Mouse (Mus musculus) intestine, postnatal 0 days (tissue): ENCODE results near the gene Marveld3. TPM values are rescaled to one million over a fixed set of nuclear protein-coding genes. Genes with fewer than 3 reads are reported as not detected.

Experiments used
- ATAC-seq: fragments of 200-750 bp; cut with Nextera tagmentation; 2 replicates; pipeline ENCODE4 v1.8.0; 2017; ENCODE audit warnings: mild to moderate bottlenecking, moderate TSS enrichment, moderate library complexity
- H3K27ac ChIP-seq: fragments of 300-500 bp; sonication (generic); 2 replicates; pipeline ENCODE4 v1.5.1; 2014; ENCODE audit warnings: mild to moderate bottlenecking, low read depth, low read length, moderate library complexity
- H3K27me3 ChIP-seq: fragments of 300-500 bp; sonication (generic); replicated peaks from 2 replicates; pipeline ENCODE4 v1.6.1; 2014; ENCODE audit warnings: low read length, mixed read lengths; ENCODE audit not compliant: control insufficient read depth, insufficient read depth
- H3K36me3 ChIP-seq: fragments of 300-500 bp; sonication (generic); 2 replicates; pipeline ENCODE4 v1.6.1; 2014; ENCODE audit warnings: mild to moderate bottlenecking, moderate library complexity; ENCODE audit not compliant: control insufficient read depth, insufficient read depth
- H3K4me1 ChIP-seq: fragments of 300-500 bp; sonication (generic); replicated peaks from 2 replicates; pipeline ENCODE4 v1.6.1; 2014; ENCODE audit warnings: antibody characterized with exemption, low read length, mixed read lengths; ENCODE audit not compliant: control insufficient read depth, insufficient read depth
- H3K4me2 ChIP-seq: fragments of 300-500 bp; sonication (generic); replicated peaks from 2 replicates; pipeline ENCODE4 v1.6.1; 2014; ENCODE audit warnings: low read depth, mild to moderate bottlenecking, moderate library complexity
- H3K4me3 ChIP-seq: fragments of 300-500 bp; sonication (generic); 2 replicates; pipeline ENCODE4 v1.5.1; 2014; ENCODE audit warnings: low read depth, low read length
- H3K9ac ChIP-seq: fragments of 300-500 bp; sonication (generic); 2 replicates; pipeline ENCODE4 v1.6.1; 2014; ENCODE audit warnings: mild to moderate bottlenecking, low read depth, low read length
- H3K9me3 ChIP-seq: fragments of 300-500 bp; sonication (generic); 2 replicates; pipeline ENCODE4 v1.6.1; 2016; ENCODE audit warnings: mixed run types; ENCODE audit not compliant: control insufficient read depth
- CTCF ChIP-seq: sonication (generic); IDR thresholded peaks from 2 replicates; pipeline ENCODE4 v1.5.1; 2016; ENCODE audit warnings: low read depth, mild to moderate bottlenecking, control low read depth, antibody characterized with exemption, moderate library complexity
- WGBS: fragments of 180-500 bp; shearing (Covaris S2); extraction: QIAGEN DNeasy Blood & Tissue Kit; methylation state at CpG from one replicate; pipeline ENCODE4 v1.1.7; 2014; 5-methylcytosine and 5-hydroxymethylcytosine counted together
- polyA plus RNA-seq: library from polyadenylated mRNA; unstranded; fragments of >200 nt; fragmentation: Nextera tagmentation; extraction: Ambion mirVana; gene quantifications from 2 replicates; pipeline ENCODE4 v1.2.1, GENCODE M21; 2015

The Marveld3 gene
- polyA plus RNA-seq, 1 experiment from 2014 or later, result 25.0 TPM

DNA sequence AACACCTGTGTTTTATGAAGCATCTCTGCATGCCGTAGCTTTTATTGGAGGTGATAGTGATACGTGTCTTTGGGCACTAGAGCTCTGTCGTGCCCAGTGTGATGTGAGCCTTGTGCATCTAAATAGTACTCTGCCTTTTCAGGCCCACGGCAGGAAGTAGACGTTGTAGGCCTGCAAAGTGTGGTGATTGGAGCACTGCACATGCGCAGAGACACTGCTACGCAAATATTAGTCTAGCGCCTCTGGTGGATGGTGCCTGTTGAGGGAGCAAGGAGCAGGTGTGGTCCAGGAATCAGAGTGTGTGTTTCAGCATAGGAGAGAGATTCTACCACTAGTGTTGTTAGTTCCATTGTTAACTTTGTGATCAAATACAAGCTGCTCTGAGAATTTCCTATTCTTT lies 27.1 kb upstream of the Marveld3 start:
- ATAC-seq, result no peak
- Histone ChIP-seq H3K4me1 (no peaks in the 10 kb centered on the region), H3K9me3 (no peaks in the 10 kb centered on the region), H3K9ac (no peak overlapping the region), H3K27ac (no peak overlapping the region), H3K4me3 (no peak overlapping the region), H3K27me3 (0 out of 2 replicates have a peak, but pooled peaks cover 5% of the 10 kb centered on the region), H3K36me3 (no peaks in the 10 kb centered on the region), H3K4me2 (no peak overlapping the region)
- peak; percentile 25; the same call in 1 of the 2 replicates for TF ChIP-seq CTCF
- WGBS, result 89% methylated on average over 8 of the region's 8 CpGs

- WGBS, result 72% methylated on average over 7 of the region's 7 CpGs
These were observed 25.8 kb upstream of the Marveld3 start for GRCm38 (mm10) chr8:109987776-109988175.

GRCm38 (mm10) chr8:109986384-109986783 lies 24.4 kb upstream of the Marveld3 start:
- no peak for ATAC-seq
- 61% methylated on average over 7 of the region's 7 CpGs for WGBS

More at GRCm38 (mm10) chr8:109987776-109988175, 25.8 kb upstream of the Marveld3 start:
- H3K4me1 ChIP-seq, result no peaks in the 10 kb centered on the region
- H3K36me3 ChIP-seq, result no peaks in the 10 kb centered on the region
- 0 out of 2 replicates have a peak, but pooled peaks cover 5% of the 10 kb centered on the region for H3K27me3 ChIP-seq
- ATAC-seq, result no peak
- H3K4me3 ChIP-seq, result no peak overlapping the region
- no peak overlapping the region for H3K27ac ChIP-seq
- no peak overlapping the region for H3K9ac ChIP-seq
- TF ChIP-seq CTCF, result no peak
- H3K9me3 ChIP-seq, result no peaks in the 10 kb centered on the region
- no peak overlapping the region for H3K4me2 ChIP-seq

GRCm38 (mm10) chr8:109983944-109984343 lies 21.9 kb upstream of the Marveld3 start:
- no peaks in the 10 kb centered on the region for H3K9me3 ChIP-seq
- no peaks in the 10 kb centered on the region for H3K27me3 ChIP-seq
- no peaks in the 10 kb centered on the region for H3K36me3 ChIP-seq
- ATAC-seq, result no peak
- no peak overlapping the region for H3K4me2 ChIP-seq
- no peak overlapping the region for H3K4me3 ChIP-seq
- H3K27ac ChIP-seq, result no peak overlapping the region
- no peaks in the 10 kb centered on the region for H3K4me1 ChIP-seq
- H3K9ac ChIP-seq, result no peak overlapping the region
- no peak for TF ChIP-seq CTCF
- 37% methylated on average over 5 of the region's 5 CpGs for WGBS

More at GRCm38 (mm10) chr8:109986384-109986783, 24.4 kb upstream of the Marveld3 start:
- no peak overlapping the region for H3K27ac ChIP-seq
- H3K27me3 ChIP-seq, result 0 out of 2 replicates have a peak, but pooled peaks cover 1% of the 10 kb centered on the region
- H3K4me1 ChIP-seq, result no peaks in the 10 kb centered on the region
- TF ChIP-seq CTCF, result no peak
- no peaks in the 10 kb centered on the region for H3K36me3 ChIP-seq
- H3K4me3 ChIP-seq, result no peak overlapping the region
- no peak overlapping the region for H3K9ac ChIP-seq
- H3K9me3 ChIP-seq, result no peaks in the 10 kb centered on the region
- H3K4me2 ChIP-seq, result no peak overlapping the region

DNA sequence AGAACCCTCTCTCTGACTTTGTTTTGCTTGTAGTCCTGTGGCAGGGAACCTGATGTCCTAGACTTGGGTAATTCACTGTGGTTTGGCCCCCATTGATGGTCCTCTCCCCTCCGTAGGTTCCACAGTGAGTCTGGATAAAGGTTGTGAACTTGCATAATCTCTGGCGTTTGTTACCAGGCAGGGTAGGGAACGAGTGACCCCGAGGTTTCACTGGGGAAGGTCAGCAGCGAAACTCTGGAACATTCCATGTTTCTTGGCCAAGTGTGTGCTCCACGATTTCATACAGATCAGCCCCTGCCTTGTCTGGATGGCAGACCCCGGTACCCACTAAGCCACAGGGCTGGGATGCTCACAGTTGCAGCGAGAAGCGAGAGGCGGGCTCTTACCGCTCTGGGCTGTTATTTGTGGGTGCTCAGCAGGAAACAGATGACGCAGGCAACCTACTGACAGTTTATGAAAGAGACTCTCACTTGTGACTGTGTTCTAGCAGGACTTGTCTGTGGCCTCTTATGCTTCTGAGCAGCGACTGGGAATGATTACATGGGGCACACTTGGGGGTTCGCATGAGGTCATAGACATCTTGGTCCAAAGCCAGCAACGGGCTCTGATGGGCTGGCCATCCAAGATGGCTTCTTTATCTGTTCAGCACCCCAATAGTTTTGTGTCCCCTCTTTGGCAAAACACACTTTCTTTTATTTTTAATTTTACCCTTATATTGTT lies 20.5 kb upstream of the Marveld3 start:
- Histone ChIP-seq H3K4me2 (no peak overlapping the region), H3K36me3 (no peaks in the 10 kb centered on the region), H3K27me3 (no peaks in the 10 kb centered on the region), H3K9ac (no peak overlapping the region), H3K9me3 (no peaks in the 10 kb centered on the region), H3K4me1 (no peaks in the 10 kb centered on the region), H3K27ac (no peak overlapping the region), H3K4me3 (no peak overlapping the region)
- WGBS, result 77% methylated on average over 15 of the region's 15 CpGs
- no peak for TF ChIP-seq CTCF
- ATAC-seq, result no peak

- Histone ChIP-seq H3K36me3 (no peaks in the 10 kb centered on the region), H3K27ac (no peak overlapping the region), H3K4me1 (no peaks in the 10 kb centered on the region), H3K4me2 (no peak overlapping the region), H3K27me3 (no peaks in the 10 kb centered on the region), H3K9me3 (no peaks in the 10 kb centered on the region), H3K9ac (no peak overlapping the region), H3K4me3 (no peak overlapping the region)
- no peak for TF ChIP-seq CTCF
- peak; percentile 33 for ATAC-seq
- WGBS, result 42% methylated on average over 6 of the region's 6 CpGs
These were observed 17.3 kb upstream of the Marveld3 start for GRCm38 (mm10) chr8:109979339-109979738.
